Mouse (Mus musculus): Measurements from ENCODE around the gene Car12.

DNA sequence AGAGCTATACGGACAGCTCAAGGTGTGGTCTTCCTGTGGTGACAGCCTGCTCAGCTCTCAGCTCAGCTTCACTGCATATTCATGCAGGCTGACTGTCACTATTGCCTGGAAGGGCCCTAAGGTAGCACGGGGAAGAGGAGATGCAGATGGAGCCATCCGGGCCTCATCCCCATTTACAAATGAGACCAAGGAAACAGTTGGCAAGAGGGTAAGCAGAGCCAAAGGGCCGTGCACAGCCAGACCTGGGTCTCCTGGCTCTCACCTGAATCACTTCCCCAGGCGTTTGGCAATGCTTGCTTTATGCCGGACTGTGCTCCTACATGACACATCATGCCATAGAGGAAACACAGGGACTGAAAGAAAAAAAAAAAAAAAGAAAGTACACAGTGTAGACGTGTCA is 13.8 kb downstream of the Car12 start:
- TF ChIP-seq HCFC1 (IDR thresholded peaks at IDR 0.05; ENCODE audit: borderline replicate concordance, insufficient read depth, low read length) (no peak), ZNF384 (IDR thresholded peaks at IDR 0.05; ENCODE audit: low read depth, low read length) (no peak), CHD2 (IDR thresholded peaks at IDR 0.05; ENCODE audit: low read depth, low read length) (no peak), ZC3H11A (IDR thresholded peaks at IDR 0.05; ENCODE audit: borderline replicate concordance, low read depth, low read length) (no peak), MAFK (IDR thresholded peaks at IDR 0.05; ENCODE audit: insufficient read depth, low read depth, low read length) (no peak)

All from ES-E14 (cell line).